Mouse (Mus musculus) spleen, postnatal 14 days (tissue): ENCODE data around the gene Eefsec.

Experiments
- DNase-seq, 2 experiments: peaks; one replicate each; pipeline ENCODE4 v3.0.0; 2021 to 2022; ENCODE audit warnings: low spot score in 2 of 2

Eefsec gene

DNA sequence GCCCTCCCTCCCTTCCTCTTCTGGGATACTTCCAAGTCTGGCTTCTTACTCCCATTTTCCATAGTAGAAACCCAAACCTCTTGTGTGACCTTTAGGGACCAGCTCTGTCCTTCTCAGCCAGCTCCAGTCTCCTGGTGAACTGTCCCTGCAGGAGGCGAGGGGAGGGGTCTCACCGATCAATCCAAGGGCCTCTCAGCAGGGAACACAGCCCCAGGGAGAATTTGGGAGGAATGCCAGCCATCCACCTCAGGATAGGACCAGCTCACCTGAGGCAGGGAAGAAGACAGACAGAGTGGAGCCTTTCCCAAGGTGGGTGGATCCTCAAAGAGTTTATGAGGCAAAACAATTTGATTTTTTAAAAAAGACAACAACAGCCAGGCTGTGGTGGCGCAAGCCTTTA, 236.2 kb downstream of the Eefsec start:
- DNase-seq: no peak

DNA sequence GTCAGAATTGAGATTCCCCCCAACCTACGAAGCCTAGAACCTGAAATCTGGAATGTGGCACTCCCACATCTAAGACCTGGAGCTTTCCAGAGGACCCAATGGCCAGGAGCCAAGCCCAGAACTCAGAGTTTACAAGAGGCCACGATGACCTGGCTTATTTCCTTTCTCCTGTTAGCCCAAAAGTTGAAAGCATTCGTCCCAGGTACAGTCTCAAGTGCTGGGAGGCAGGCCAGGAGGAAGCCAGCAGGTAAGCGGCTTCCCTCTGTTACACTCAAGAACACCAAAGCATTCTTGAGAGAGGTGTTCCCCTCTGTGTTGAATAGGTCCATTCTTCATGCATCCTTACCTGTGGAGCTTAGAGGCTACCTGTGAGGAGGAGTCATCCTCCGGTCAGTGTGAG, 236.9 kb downstream of the Eefsec start:
- no peak for DNase-seq

DNA sequence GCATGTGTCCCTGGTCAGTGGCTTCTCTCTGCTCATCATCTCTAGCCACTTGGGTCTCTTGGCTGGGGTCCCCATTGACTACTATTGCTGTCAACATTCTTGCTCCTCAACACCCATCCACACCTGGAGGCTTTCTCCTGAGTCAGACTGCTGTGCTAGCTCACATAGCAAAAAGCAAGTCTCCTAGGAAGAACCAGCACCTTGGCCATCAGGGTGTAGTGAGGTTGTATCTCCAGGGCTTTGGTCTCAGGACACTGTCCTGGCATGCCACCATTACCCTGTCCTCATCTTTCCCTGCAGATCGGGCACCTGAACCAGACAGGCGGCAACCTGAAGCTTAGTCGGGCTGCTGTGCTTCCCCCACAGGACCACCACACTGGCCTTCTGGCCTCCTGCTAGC, 238.0 kb downstream of the Eefsec start:
- no peak for DNase-seq

DNA sequence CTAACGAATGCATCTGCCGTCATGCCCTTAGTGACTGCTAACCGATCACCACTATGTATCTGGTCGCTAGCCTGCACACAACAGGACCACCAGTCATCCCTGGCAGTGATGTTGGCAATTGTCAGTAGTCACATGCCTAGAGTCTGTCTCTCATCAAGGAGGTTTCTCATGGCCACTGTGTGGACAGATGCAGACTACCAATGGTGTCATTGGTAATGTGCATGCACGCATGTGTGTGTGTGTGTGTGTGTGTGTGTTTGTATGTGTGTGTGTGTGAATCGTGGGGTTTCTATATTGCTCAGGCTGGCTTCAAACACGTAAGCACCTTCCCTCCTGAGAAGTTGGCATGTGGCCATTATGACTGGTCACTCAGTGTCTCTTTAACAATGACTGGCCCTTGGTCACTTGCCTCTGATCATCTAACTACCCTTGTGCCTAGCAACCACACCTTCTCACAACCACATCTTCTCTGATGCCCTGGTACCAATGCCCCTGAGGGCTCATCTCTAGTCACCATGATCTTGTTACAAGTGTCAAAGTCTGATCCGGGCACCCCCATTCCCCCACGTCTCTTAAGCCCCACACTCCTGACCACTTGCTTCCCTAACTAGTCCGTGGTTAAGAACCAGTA, 238.8 kb downstream of the Eefsec start:
- no peak for DNase-seq
